Mouse (Mus musculus) T-helper 2 cell (primary cell): ENCODE results near the gene Egfl8.

Source experiments
- in situ Hi-C: fragments of 300-600 bp; cut with MboI, MseI; formaldehyde crosslinking; loops from one replicate; pipeline ENCODE4 v1.15.1; 2025; ENCODE audit warnings: high pct_unique_total_duplicates

Egfl8 gene

DNA sequence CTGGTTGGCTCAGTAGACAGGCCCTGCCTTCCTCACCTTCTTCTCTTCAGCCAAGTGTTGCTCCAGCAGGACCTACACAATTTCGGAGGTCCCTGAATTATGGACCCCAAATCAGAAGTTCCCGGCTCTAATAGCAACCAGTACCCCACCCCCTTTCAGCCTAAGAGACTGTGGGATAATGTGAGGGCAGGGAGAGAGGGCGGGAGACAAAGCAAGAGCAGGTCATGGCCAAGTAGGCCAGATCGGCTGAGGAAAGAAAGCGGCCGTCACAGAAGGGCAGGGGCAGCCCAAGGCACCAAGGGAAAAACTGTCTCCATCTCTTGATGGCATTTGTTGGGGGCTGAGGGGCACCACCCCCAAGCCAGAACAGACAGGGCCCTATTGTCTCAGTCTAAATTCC, at the start of gene Egfl8:
Gene Egfl8, minus strand, starts transcription at position 101 of the 400 bp plus-strand sequence.
- in situ Hi-C loops, result no loop called here

DNA sequence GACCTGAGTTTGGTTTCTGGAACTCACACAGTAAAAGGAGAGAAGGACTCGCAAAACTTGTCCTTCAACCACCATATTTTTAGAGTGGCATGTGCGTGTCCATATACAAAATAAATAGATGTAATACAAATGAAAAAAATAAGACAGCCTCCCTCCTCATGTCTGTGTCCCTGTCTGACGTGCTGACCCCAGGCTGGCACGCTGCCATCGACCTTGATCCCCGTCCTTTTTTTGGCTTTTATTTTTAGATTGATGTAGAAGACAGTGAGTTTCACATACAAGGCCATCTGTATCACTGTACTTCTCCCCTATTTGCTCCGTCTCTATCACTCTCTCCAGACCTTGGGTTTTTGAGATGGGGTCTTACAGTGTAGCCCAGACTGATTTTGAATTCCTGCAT, 48.7 kb upstream of the Egfl8 start:
- in situ Hi-C loops, result no loop called here

DNA sequence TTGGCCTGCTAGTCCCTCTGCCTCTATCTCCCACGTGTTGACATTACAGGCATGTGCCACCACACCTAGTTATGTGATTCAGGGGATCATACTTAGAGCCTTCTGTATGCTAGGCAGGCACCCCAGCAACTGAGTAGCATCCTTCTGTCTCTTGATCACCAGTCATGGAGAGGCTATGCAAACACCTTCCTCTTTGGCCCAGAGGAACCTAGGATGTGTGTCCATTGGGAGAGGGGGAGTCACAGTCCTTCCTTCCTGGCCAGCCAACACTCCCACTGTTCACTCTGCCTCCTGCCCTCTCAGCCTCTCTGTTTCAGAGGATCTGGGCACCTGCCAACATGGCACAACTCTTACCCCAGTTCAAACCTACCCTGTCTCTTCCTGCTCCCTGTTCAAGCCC, 47.8 kb upstream of the Egfl8 start:
- in situ Hi-C loops, result no loop called here

GRCm38 (mm10) chr17:34662978-34663377, 47.2 kb upstream of the Egfl8 start:
- in situ Hi-C loops, result no loop called here

GRCm38 (mm10) chr17:34662468-34662867, 46.7 kb upstream of the Egfl8 start:
- in situ Hi-C loops, result no loop called here

DNA sequence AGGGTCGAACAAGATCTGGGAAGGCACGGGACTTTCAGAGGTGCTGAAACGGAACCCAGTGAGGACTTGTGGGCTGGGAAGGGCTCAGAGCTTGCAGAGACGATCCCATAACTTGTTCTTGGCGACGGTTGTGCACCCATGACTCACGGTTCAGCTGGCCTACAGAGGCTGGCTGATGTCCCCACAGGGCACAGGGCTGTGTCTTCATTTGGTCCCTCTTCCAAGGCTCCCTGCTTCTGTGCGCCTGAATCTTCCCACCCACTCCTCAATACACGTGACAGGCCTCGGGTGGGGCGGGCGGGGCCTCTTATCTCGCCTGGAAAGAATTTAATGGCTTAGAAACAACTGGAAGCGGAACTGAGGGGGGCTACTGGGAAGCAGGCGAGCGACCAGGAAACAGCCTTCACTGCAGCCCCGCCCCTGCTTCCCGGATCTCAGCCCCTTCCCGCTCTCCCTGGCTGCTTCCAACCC, 45.4 kb upstream of the Egfl8 start:
- in situ Hi-C loops, result no loop called here

- in situ Hi-C loops, result no loop called here
Measured at GRCm38 (mm10) chr17:34660259-34660820, 44.6 kb upstream of the Egfl8 start.

- in situ Hi-C loops, result no loop called here
Measured at GRCm38 (mm10) chr17:34659897-34660214, 44.1 kb upstream of the Egfl8 start.

- in situ Hi-C loops, result no loop called here
Measured at GRCm38 (mm10) chr17:34659181-34659896, 43.6 kb upstream of the Egfl8 start.

DNA sequence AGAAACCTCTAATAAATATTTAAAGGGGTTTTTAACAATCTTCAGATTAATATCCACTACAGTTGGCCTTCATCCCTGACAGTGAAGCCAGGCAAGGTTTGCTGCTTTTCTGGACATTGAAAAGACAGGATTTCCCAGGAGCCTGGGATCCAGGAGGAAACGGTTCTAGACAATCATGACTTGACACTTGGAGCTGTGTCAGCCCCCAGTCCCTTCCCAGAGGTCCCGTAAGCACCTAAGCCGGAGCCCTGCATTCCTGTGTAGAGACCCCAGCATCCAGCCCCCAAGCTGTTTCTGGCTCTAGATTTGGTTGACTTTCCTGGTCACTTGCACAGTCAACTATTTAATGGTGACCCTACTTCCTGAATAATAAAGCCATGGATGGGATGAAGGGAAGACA, 42.8 kb upstream of the Egfl8 start:
- in situ Hi-C loops, result no loop called here

- in situ Hi-C loops, result no loop called here
Measured at GRCm38 (mm10) chr17:34658145-34658544, 42.4 kb upstream of the Egfl8 start.

GRCm38 (mm10) chr17:34657271-34657670, 41.5 kb upstream of the Egfl8 start:
- in situ Hi-C loops, result no loop called here

DNA sequence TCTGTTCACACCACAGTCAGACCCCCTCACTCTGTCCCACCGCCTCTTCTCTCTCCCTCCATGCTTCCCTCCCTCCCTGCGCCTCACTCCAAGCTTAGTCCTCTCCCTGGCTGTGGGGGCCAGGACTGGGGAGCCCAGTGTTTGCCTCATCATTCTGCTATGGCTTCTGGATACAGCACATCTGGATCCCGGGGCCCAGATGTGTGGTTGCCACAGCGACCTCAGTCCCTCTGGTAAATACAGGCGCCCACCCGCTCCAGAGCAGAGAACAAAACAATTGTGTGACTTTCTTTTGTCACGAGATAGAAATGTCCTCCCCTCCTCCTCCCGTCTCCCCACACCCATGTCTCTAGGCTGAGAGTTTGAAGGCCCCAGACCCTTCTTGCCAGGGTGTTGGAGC, 40.9 kb upstream of the Egfl8 start:
- in situ Hi-C loops, result no loop called here

GRCm38 (mm10) chr17:34655581-34655991, 39.8 kb upstream of the Egfl8 start:
- in situ Hi-C loops, result no loop called here

- in situ Hi-C loops, result no loop called here
Measured at GRCm38 (mm10) chr17:34655160-34655559, 39.4 kb upstream of the Egfl8 start.

- in situ Hi-C loops, result no loop called here
Measured at GRCm38 (mm10) chr17:34654392-34654791, 38.6 kb upstream of the Egfl8 start.

DNA sequence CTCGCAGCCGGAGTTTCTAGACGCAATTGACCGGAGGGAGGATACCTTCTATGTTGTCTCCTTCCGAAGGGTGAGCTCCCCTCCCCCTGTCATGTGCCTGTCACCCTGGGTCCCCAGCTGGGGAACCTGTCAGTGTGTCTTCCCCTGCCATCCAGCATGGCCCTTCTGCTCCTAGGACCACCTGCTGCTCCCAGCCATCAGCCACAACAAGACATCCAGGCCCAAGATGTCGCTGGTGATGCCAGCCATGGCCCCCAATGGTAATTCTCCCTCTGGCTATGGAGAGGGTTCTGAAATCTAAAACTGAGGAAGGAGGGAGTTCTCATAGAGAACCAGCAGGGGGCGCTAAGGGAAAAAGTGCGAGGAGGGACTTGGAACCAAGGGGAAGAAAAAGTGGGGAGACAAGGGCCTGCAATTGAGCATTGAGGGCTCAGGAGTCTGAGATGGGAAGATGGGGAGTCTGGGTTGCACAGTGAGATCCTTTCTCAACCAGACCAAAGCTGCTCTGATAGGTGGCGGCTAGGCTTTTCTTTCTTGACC, 38.0 kb upstream of the Egfl8 start:
- in situ Hi-C loops, result no loop called here

DNA sequence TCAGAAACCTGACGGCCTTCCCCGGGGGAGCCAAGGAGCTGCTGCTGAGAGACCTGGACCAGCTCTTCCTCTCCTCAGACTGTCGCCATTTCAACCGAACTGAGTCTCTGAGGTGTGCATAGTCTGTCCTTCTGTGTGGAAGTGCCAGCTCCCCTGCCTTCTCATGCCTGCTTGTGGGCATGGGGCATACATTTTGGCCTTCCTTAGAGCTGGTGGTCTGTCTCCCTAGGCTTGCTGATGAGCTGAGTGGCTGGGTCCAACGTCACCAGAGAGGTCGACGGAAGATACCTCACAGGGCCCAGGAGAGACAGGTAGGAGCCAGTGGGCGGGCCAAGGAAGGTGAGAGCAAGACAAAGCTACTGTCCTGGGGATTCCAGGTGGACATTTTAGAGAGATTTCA, 37.2 kb upstream of the Egfl8 start:
- in situ Hi-C loops, result no loop called here

GRCm38 (mm10) chr17:34652546-34652945, 36.8 kb upstream of the Egfl8 start:
- in situ Hi-C loops, result no loop called here

DNA sequence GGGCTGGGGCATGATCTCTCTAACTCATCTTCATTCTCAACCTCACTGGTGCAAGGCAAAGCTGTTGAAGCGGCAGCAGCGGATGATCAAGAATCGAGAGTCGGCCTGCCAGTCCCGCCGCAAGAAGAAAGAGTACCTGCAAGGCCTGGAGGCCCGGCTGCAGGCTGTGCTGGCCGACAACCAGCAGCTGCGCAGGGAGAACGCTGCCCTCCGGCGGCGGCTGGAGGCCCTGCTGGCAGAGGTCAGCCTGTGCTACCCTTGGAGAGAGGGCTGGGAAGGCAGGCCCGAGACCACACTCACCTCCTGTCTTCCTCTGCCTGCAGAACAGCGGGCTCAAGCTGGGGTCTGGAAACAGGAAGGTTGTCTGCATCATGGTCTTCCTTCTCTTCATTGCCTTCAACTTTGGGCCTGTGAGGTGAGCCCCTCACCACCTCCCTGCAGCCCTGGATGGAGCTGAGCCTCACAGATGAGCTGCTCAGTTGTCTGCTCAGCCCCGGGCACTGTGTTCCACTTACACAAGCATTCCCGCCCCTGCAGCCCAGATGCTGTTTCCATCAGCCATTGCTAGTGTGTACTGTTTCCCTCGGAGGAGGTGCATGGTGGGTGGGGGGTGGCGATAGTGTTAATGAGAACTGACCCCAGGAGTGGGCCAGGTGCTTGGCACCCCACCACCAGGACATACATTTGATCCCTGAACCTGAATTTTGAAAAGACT, 35.9 kb upstream of the Egfl8 start:
- in situ Hi-C loops, result no loop called here

GRCm38 (mm10) chr17:34650781-34651180, 35.0 kb upstream of the Egfl8 start:
- in situ Hi-C loops, result no loop called here

GRCm38 (mm10) chr17:34649106-34649864, 33.5 kb upstream of the Egfl8 start:
- in situ Hi-C loops, result no loop called here
